Mouse (Mus musculus): Measurements from ENCODE around the gene 1520401A03Rik. TPM values are rescaled to one million over a fixed set of nuclear protein-coding genes. Genes with fewer than 3 reads are reported as not detected.
A peak's percentile ranks its signal among the peaks of the same experiment; 100 is the strongest.
"Not testable (repeated sequence)": the region's sequence is repeated elsewhere in the genome, so short reads cannot be mapped to it uniquely, and the experiment has no call there.

Gene 1520401A03Rik
- 0.06 and 0.27 TPM in 2 replicates for polyA plus RNA-seq (2015; fragmentation: Nextera tagmentation; extraction: Ambion mirVana)

- H3K4me3 ChIP-seq: no peak within 1 kb of the TSS
- WGBS: 68% methylated on average over 7 of the region's 7 CpGs
- H3K4me1 ChIP-seq (replicated peaks): peaks cover 16% of the 10 kb centered on the region
- no peaks in the 10 kb centered on the region for H3K36me3 ChIP-seq
- no peak within 1 kb of the TSS for H3K4me2 ChIP-seq
- H3K9ac ChIP-seq: peak within 1 kb of the TSS; percentile 46; the same call in 1 of the 2 replicates
- 0 out of 2 replicates have a peak, but pooled peaks cover 7% of the 10 kb centered on the region for H3K27me3 ChIP-seq
- H3K9me3 ChIP-seq: no peaks in the 10 kb centered on the region
- H3K27ac ChIP-seq: no peak within 1 kb of the TSS
- ATAC-seq (ENCODE audit: low FRiP score): no peak
Observed at GRCm38 (mm10) chr17:23722376-23723125, at the start of gene 1520401A03Rik. Gene 1520401A03Rik (minus strand): TSS chr17:23722783.

GRCm38 (mm10) chr17:23772219-23772556 lies 49.6 kb upstream of the 1520401A03Rik start:
- not testable (repeated sequence) for H3K9me3 ChIP-seq; H3K9ac ChIP-seq; H3K27me3 ChIP-seq; ATAC-seq (ENCODE audit: low FRiP score)
- peak overlapping the region; percentile 71 for H3K4me2 ChIP-seq
- peaks cover 17% of the 10 kb centered on the region for H3K36me3 ChIP-seq
- H3K27ac ChIP-seq: peak overlapping the region; percentile 94; the same call in 1 of the 2 replicates
- H3K4me3 ChIP-seq: peak overlapping the region; percentile 93
- 76% methylated on average over 2 of the region's 2 CpGs for WGBS
- H3K4me1 ChIP-seq (replicated peaks): peaks cover 23% of the 10 kb centered on the region

GRCm38 (mm10) chr17:23771284-23772218 lies 49.0 kb upstream of the 1520401A03Rik start, which contains the start of gene Flywch1:
Gene Flywch1 (minus strand): TSS chr17:23771602.
- peak; percentile 97 for ATAC-seq (ENCODE audit: low FRiP score)
- H3K27ac ChIP-seq: peak within 1 kb of the TSS; percentile 94
- H3K36me3 ChIP-seq: peaks cover 18% of the 10 kb centered on the region
- H3K27me3 ChIP-seq: no peaks in the 10 kb centered on the region
- no peaks in the 10 kb centered on the region for H3K9me3 ChIP-seq
- H3K9ac ChIP-seq: peak within 1 kb of the TSS; percentile 97
- peaks cover 23% of the 10 kb centered on the region for H3K4me1 ChIP-seq (replicated peaks)
- H3K4me3 ChIP-seq: peak within 1 kb of the TSS; percentile 93
- peak within 1 kb of the TSS; percentile 71 for H3K4me2 ChIP-seq
- 3% methylated on average over 58 of the region's 58 CpGs for WGBS

GRCm38 (mm10) chr17:23770896-23771283 lies 48.3 kb upstream of the 1520401A03Rik start:
- Histone ChIP-seq H3K27ac (peak overlapping the region; percentile 94), H3K4me1 (replicated peaks) (peaks cover 23% of the 10 kb centered on the region), H3K27me3 (no peaks in the 10 kb centered on the region), H3K36me3 (peaks cover 18% of the 10 kb centered on the region), H3K4me2 (peak overlapping the region; percentile 71), H3K9ac (peak overlapping the region; percentile 97), H3K4me3 (peak overlapping the region; percentile 93), H3K9me3 (no peaks in the 10 kb centered on the region)
- no peak; the same call in 1 of the 2 replicates for ATAC-seq (ENCODE audit: low FRiP score)
- WGBS: under 1% methylated on average over 19 of the region's 19 CpGs

GRCm38 (mm10) chr17:23770493-23770892 lies 47.9 kb upstream of the 1520401A03Rik start:
- WGBS: 7% methylated on average over 2 of the region's 2 CpGs
- H3K36me3 ChIP-seq: peaks cover 18% of the 10 kb centered on the region
- H3K9ac ChIP-seq: peak overlapping the region; percentile 97
- peak overlapping the region; percentile 93 for H3K4me3 ChIP-seq
- no peak for ATAC-seq (ENCODE audit: low FRiP score)
- peak overlapping the region; percentile 71 for H3K4me2 ChIP-seq
- H3K4me1 ChIP-seq (replicated peaks): peaks cover 23% of the 10 kb centered on the region
- H3K27ac ChIP-seq: peak overlapping the region; percentile 94
- H3K9me3 ChIP-seq: no peaks in the 10 kb centered on the region
- no peaks in the 10 kb centered on the region for H3K27me3 ChIP-seq

GRCm38 (mm10) chr17:23762976-23763375 lies 40.4 kb upstream of the 1520401A03Rik start:
- WGBS: 86% methylated on average over 11 of the region's 11 CpGs
- no peak overlapping the region for H3K27ac ChIP-seq
- H3K4me3 ChIP-seq: no peak overlapping the region
- peaks cover 67% of the 10 kb centered on the region for H3K36me3 ChIP-seq
- ATAC-seq (ENCODE audit: low FRiP score): no peak
- no peaks in the 10 kb centered on the region for H3K9me3 ChIP-seq
- H3K27me3 ChIP-seq: no peaks in the 10 kb centered on the region
- H3K9ac ChIP-seq: no peak overlapping the region
- 0 out of 2 replicates have a peak, but pooled peaks cover 3% of the 10 kb centered on the region for H3K4me1 ChIP-seq (replicated peaks)
- H3K4me2 ChIP-seq: no peak overlapping the region

GRCm38 (mm10) chr17:23761155-23761554 lies 38.6 kb upstream of the 1520401A03Rik start:
- Histone ChIP-seq H3K27me3 (no peaks in the 10 kb centered on the region), H3K27ac (no peak overlapping the region), H3K4me3 (no peak overlapping the region), H3K4me2 (no peak overlapping the region), H3K9ac (no peak overlapping the region), H3K9me3 (no peaks in the 10 kb centered on the region), H3K4me1 (replicated peaks) (0 out of 2 replicates have a peak, but pooled peaks cover 3% of the 10 kb centered on the region), H3K36me3 (peaks cover 77% of the 10 kb centered on the region)
- ATAC-seq (ENCODE audit: low FRiP score): no peak
- WGBS: 95% methylated on average over 3 of the region's 3 CpGs

- 93% methylated on average over 9 of the region's 9 CpGs for WGBS
- 0 out of 2 replicates have a peak, but pooled peaks cover 3% of the 10 kb centered on the region for H3K4me1 ChIP-seq (replicated peaks)
- no peak overlapping the region for H3K4me3 ChIP-seq
- H3K27ac ChIP-seq: no peak overlapping the region
- ATAC-seq (ENCODE audit: low FRiP score): no peak
- H3K4me2 ChIP-seq: no peak overlapping the region
- peaks cover 86% of the 10 kb centered on the region for H3K36me3 ChIP-seq
- no peaks in the 10 kb centered on the region for H3K9me3 ChIP-seq
- H3K27me3 ChIP-seq: no peaks in the 10 kb centered on the region
- no peak overlapping the region for H3K9ac ChIP-seq
Observed at GRCm38 (mm10) chr17:23760231-23760630, 37.6 kb upstream of the 1520401A03Rik start.

- Histone ChIP-seq H3K27ac (no peak overlapping the region), H3K4me3 (no peak overlapping the region), H3K9ac (no peak overlapping the region), H3K4me2 (no peak overlapping the region), H3K27me3 (no peaks in the 10 kb centered on the region), H3K4me1 (replicated peaks) (no peaks in the 10 kb centered on the region), H3K36me3 (peaks cover 93% of the 10 kb centered on the region), H3K9me3 (no peaks in the 10 kb centered on the region)
- ATAC-seq (ENCODE audit: low FRiP score): no peak
- 62% methylated on average over 8 of the region's 8 CpGs for WGBS
Observed at GRCm38 (mm10) chr17:23758801-23759200, 36.2 kb upstream of the 1520401A03Rik start.

- no peak for ATAC-seq (ENCODE audit: low FRiP score)
- Histone ChIP-seq H3K27me3 (no peaks in the 10 kb centered on the region), H3K4me1 (replicated peaks) (no peaks in the 10 kb centered on the region), H3K9me3 (no peaks in the 10 kb centered on the region), H3K27ac (no peak overlapping the region), H3K4me2 (no peak overlapping the region), H3K36me3 (peaks cover 99% of the 10 kb centered on the region), H3K9ac (no peak overlapping the region), H3K4me3 (no peak overlapping the region)
- WGBS: 98% methylated on average over 9 of the region's 9 CpGs
Observed at GRCm38 (mm10) chr17:23757581-23757980, 35.0 kb upstream of the 1520401A03Rik start.

- Histone ChIP-seq H3K9me3 (no peaks in the 10 kb centered on the region), H3K27ac (no peak overlapping the region), H3K4me1 (replicated peaks) (no peaks in the 10 kb centered on the region), H3K4me3 (no peak overlapping the region), H3K36me3 (peaks cover 97% of the 10 kb centered on the region), H3K9ac (no peak overlapping the region), H3K4me2 (no peak overlapping the region), H3K27me3 (no peaks in the 10 kb centered on the region)
- no peak for ATAC-seq (ENCODE audit: low FRiP score)
- WGBS: 96% methylated on average over 13 of the region's 13 CpGs
Observed at GRCm38 (mm10) chr17:23755689-23756088, 33.1 kb upstream of the 1520401A03Rik start.
